In genomic region chr14:30272523-30272922, GRCm38 (mm10) we compare ENCODE assay signal across 17 mouse cellular contexts.
"Had no signal": no experiment of that assay in that cellular context is flagged by ENCODE, and none has a peak within 500 bp of the region (broad histone marks: within the 10 kb centered on the region; RNA-seq: fewer than 3 reads in every experiment).

No protein-coding gene starts in this region.

- H3K27ac ChIP-seq: kidney, embryonic 15.5 days; liver, embryonic 13.5 days; midbrain, embryonic 15.5 days; neural tube, embryonic 13.5 days; stomach, postnatal 0 days had no signal

- H3K27me3 ChIP-seq: kidney, embryonic 15.5 days; midbrain, embryonic 15.5 days; neural tube, embryonic 13.5 days had no signal

- H3K36me3 ChIP-seq: kidney, embryonic 15.5 days; liver, embryonic 13.5 days; midbrain, embryonic 15.5 days; neural tube, embryonic 13.5 days had no signal

- H3K4me2 ChIP-seq: kidney, embryonic 15.5 days; liver, embryonic 13.5 days; midbrain, embryonic 11.5 days; midbrain, embryonic 15.5 days; neural tube, embryonic 13.5 days had no signal

- ATAC-seq: midbrain, embryonic 15.5 days had no signal

- H3K9me3 ChIP-seq: kidney, embryonic 15.5 days; liver, embryonic 13.5 days; midbrain, embryonic 15.5 days; neural tube, embryonic 13.5 days had no signal

- H3K9ac ChIP-seq: kidney, embryonic 15.5 days; liver, embryonic 13.5 days; midbrain, embryonic 15.5 days; neural tube, embryonic 13.5 days had no signal

- H3K4me3 ChIP-seq: kidney, embryonic 15.5 days; liver, embryonic 13.5 days; midbrain, embryonic 15.5 days; myocyte; neural tube, embryonic 13.5 days had no signal

- H3K4me1 ChIP-seq: kidney, embryonic 15.5 days; liver, embryonic 13.5 days; midbrain, embryonic 15.5 days had no signal

- DNase-seq: kidney, adult 11 months; kidney, adult 8-10 months; kidney, postnatal 10 days; kidney, postnatal 36 days; liver, embryonic 13.5 days; lung, adult 2 months; lung, postnatal 14 days; lung, postnatal 4 days; right cerebral cortex, adult 18-20 months; right cerebral cortex, postnatal 14 days; right cerebral cortex, postnatal 4 days had no signal
